Mouse (Mus musculus): ENCODE measurements at regions not wholly inside any gene's neighbourhood (a gene's known extent, or its start where the extent isn't known, plus 50 kb on each side); places are given as distances from the start of the nearest gene placed in this dataset.

DNA sequence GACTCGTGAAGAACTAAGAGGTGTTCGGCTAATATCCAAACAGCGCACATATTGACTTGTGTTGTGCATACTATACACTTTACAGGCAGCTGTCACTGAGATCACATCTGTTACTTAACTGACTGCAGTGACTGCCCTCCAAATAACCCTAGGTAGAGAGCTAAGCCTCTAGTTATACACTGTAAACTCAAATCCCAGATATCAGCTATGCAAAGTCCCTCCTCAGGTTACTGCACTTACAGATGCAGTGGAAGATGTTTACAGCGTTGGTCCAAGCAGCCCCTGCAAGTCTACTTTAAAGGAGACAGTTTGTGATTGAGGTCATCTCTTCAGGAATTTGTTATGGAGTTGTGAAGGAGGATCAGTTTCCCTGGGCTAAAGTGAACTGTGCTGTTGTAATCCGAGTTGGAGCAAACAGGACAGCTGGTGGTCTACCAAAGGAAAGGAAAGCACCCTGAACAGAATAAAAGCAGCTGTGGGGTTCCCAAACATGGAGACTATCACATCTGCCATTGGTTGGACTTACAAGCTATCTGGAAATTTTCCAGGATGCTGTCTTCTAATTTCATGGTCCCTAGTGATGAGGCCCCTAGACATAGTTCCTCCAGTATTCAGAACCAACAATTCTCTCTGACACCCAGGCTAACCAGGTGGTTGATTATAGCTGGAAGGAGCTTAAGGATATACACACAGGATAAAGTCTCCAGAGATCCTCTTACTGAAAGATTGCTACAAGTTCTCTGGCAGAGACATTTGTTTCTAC lies 108.7 kb upstream of the Stk26 start:
- no peak overlapping the region for H3K27ac ChIP-seq
- no peak overlapping the region for H3K4me2 ChIP-seq
- H3K4me3 ChIP-seq (replicated peaks), result no peak overlapping the region
- no peak overlapping the region for H3K9ac ChIP-seq (replicated peaks)
- no peaks in the 10 kb centered on the region for H3K9me3 ChIP-seq
- 74% methylated on average over 5 of the region's 5 CpGs for WGBS
- peak; percentile 84 for ATAC-seq (ENCODE audit: insufficient number of reproducible peaks, insufficient read depth, low FRiP score, low TSS enrichment, low read depth)
- no peaks in the 10 kb centered on the region for H3K4me1 ChIP-seq (replicated peaks)
- H3K27me3 ChIP-seq, result no peaks in the 10 kb centered on the region
- H3K36me3 ChIP-seq, result no peaks in the 10 kb centered on the region

DNA sequence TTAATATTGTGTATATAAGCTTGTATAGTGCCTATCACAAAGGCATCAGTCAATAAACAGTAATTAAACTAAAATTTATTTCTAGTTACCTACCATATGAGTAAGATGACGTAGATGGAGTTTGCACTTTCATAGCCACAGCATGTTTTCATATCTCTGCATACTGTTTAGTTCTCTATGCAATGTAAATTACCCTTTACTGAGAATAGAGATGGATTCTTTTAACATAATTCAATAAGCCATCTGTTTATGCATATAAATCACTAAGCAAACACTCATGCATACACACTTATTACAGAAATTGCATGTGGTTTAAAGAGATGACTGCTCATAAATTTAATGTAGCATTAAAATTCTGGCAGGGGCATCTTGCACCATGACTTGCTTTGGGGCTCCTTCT lies 87.4 kb upstream of the Stk26 start:
- WGBS, result 64% methylated on average over 1 of the region's 1 CpGs
- H3K9ac ChIP-seq (replicated peaks), result no peak overlapping the region
- H3K9me3 ChIP-seq, result no peaks in the 10 kb centered on the region
- no peaks in the 10 kb centered on the region for H3K4me1 ChIP-seq (replicated peaks)
- H3K36me3 ChIP-seq, result no peaks in the 10 kb centered on the region
- H3K27me3 ChIP-seq, result no peaks in the 10 kb centered on the region
- ATAC-seq (ENCODE audit: insufficient number of reproducible peaks, insufficient read depth, low FRiP score, low TSS enrichment, low read depth), result no peak
- no peak overlapping the region for H3K4me3 ChIP-seq (replicated peaks)
- H3K27ac ChIP-seq, result no peak overlapping the region
- H3K4me2 ChIP-seq, result no peak overlapping the region

All from limb, embryonic 12.5 days (tissue).